Mouse (Mus musculus) brain, embryonic 14.5 days (tissue): ENCODE data around the gene Gng12. TPM values are rescaled to one million over a fixed set of nuclear protein-coding genes. Genes with fewer than 3 reads are reported as not detected.
"Not testable (repeated sequence)": the region's sequence is repeated elsewhere in the genome, so short reads cannot be mapped to it uniquely, and the experiment has no call there.

Experiments used
- DNase-seq: peaks from one replicate; pipeline ENCODE4 v3.0.0-alpha.2; 2011; ENCODE audit warnings: low read depth
- CTCF ChIP-seq: fragments of 200-500 bp; IDR thresholded peaks from 2 replicates; pipeline ENCODE4 v1.5.1; 2012; ENCODE audit warnings: inconsistent platforms, mild to moderate bottlenecking, moderate library complexity, borderline replicate concordance; ENCODE audit not compliant: insufficient read depth, insufficient read length; ENCODE audit errors: extremely low read depth
- POLR2A ChIP-seq: fragments of 200-500 bp; IDR thresholded peaks from 2 replicates; pipeline ENCODE4 v1.6.1; 2012; ENCODE audit warnings: mild to moderate bottlenecking, inconsistent platforms, borderline replicate concordance; ENCODE audit not compliant: poor library complexity, insufficient read depth, insufficient read length, severe bottlenecking; ENCODE audit errors: extremely low read depth
- polyA plus RNA-seq: library from polyadenylated mRNA; depleted of rRNA; stranded (reverse); fragments of >200 nt; gene quantifications from 2 replicates; pipeline ENCODE4 v1.2.3, GENCODE M21; 2012

Gene Gng12
- polyA plus RNA-seq, 1 experiment = 23.2 TPM

DNA sequence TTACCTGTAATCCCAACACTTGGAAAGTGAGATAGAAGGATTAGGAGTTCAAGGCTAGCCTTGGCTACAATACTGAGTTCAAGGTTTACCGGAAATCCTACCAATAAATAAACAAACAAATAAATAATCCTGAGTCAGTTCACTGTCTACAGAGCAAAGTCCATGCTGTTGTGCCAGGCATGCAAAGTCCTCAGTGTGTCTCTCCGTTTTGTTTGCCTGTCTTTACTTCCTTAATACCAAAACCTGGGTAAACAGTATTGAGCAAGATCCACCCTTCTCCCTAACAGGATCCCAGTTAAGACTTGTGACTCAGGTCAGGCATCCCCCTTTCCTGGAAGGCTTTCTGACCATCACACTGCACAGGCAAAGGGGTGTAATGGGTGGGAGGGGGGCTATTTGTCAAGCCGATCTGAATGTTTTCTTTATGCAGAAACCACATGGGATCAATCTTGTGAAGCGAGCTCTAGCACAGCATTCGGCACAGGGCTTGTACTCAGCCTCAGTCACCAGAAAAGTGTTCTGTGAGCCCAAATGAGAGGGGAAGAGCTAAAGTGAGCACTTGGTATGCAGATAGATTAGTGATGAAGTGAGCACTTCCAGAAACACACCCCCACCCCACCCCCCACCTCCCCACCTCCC lies 133.2 kb downstream of the Gng12 start:
- no peak for DNase-seq
- no peak for TF ChIP-seq CTCF
- no peak for TF ChIP-seq POLR2A

DNA sequence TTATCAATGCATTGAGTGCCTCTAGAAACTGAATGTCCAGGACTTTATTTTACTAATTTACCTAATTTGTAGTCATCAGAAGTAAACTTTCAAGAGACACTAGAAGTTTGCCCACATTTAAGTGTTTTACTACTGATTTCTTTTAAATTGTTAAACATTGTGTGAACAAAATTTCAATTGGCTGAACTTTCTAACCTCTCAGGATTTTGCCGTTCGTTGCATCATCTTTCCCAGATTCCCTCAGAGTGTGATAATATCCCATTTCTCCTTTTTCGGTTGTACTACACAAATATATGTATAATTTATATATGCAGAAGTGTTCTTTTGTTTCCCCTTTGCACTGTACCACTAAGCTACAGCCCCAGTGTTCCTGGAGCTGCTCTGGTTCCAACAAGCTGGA lies 133.8 kb downstream of the Gng12 start:
- DNase-seq = no peak
- TF ChIP-seq CTCF = no peak
- TF ChIP-seq POLR2A = no peak

DNA sequence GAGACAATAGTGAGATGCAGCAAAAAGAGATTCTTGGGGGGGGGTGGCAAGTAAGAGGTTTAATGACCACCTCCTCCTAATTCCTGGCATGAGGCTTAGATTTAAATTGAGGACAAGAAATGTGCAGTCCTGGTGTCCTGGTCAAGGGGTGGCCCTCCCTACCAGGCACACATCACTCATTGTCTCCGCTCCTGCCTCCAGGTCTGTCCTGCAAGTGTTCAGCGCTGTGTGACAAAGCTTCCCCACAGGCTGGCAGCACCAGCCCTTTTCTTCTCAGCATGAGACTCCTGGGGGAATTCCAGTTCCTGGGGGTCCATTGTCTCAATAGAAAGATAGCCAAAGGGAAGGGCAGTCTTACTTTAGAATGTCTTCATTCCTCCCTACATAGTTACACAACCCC lies 134.2 kb downstream of the Gng12 start:
- no peak for DNase-seq
- TF ChIP-seq POLR2A (no peak), CTCF (no peak)

DNA sequence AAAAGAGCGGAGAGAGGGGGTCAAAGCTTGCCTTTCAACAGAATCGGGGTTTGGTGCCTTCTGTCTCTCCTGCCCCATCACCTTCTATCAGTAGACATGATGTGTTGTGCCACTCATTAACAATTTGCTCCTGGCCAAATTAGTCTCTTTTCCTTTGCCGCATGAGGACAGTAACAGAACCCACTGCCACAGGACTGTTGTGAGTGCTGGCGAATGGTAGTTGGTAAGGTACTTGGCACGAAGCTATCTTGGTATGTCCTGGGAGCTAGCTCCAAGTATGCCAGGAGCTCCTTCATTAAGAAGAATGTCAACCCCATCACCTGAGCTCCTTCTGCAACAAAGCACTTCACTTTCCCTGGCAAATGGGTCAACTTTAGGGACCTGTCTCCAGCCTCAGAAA lies 134.6 kb downstream of the Gng12 start:
- DNase-seq = no peak
- TF ChIP-seq POLR2A (no peak), CTCF (no peak)

DNA sequence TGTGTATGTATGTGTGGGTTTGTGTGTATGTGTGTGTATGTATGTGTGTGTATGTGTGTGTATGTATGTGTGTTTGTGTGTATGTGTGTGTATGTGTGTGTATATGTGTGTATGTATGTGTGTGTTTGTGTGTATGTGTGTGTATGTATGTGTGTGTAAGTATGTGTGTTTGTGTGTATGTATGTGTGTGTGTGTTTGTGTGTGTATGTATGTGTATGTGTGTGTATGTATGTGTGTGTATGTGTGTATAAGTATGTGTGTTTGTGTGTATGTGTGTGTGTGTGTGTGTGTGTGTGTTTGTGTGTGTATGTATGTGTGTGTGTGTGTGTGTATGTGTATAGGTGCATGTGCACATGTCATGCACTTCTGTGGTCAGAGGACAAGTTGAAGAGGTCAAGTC lies 136.4 kb downstream of the Gng12 start:
- not testable (repeated sequence) for DNase-seq

DNA sequence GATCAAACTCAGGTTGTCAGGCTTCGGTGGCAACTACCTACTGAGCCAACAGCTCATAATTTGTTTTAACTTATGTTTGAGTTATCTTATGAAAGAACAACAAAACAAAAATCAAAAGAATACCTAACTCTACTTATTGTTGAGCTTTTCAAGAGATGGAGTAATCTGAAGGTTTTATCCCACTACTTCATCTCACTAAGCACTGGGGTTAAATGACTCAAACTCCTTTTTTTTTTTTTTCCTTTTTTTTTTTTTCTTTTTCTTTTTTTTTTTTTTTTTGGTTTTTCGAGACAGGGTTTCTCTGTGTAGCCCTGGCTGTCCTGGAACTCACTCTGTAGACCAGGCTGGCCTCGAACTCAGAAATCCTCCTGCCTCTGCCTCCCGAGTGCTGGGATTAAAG lies 136.8 kb downstream of the Gng12 start:
- DNase-seq = not testable (repeated sequence)

DNA sequence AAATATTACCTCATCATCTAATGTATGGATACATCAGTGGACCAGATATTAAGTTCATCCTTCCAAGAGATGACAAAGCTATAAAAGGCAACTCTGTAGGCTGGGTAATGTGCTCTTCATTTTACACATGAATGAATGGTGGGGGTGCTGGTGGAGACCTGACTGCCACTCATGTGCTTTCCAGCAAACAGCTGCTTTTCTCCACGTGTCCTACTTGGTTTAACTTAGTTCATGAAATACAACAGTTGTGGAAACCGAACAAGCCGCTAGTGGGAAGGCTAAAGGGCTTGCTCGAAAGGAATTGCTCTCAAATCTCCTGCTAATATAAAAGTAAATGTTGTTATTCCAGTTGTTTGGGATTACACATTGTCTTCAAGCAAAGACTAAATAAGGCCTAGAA lies 137.4 kb downstream of the Gng12 start:
- no peak for TF ChIP-seq POLR2A
- TF ChIP-seq CTCF = no peak
- DNase-seq = no peak

DNA sequence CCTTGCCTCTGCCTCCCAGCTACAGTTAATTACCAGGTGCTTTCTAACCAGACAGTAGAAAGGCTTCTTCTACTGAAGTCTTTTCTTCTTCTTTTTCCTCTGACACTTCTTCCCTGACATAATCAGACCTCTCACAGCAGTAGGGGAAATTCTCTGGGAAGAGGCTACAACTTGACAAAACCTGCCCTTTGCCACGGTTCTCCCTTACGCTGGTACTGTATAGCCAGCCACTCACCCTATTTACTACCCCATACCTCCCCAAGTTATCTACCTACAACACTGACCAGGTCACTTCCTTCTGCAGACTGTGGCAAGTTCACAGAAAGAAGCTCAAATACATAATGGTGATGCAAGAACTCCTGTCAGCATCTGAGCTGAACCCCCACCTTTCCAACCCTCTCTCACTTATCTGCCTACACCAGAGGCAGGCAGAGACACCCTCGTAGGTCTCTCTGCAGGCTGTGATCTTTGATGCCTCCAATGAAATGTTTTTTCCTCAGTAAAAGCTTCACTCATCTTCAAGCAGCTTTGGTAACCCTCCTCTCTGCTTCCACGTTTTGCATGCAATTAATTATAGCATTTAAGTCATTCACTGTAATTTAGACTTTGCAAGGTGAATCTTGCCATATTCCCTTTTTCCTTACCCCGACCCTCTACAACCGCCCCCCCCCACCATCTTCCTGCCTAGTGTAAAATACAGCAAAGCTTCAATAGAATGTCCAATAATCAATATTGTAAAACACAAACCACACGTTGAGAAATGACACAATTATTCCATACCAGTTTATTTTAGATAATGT lies 138.3 kb downstream of the Gng12 start:
- DNase-seq = no peak
- TF ChIP-seq CTCF = no peak
- TF ChIP-seq POLR2A = no peak

DNA sequence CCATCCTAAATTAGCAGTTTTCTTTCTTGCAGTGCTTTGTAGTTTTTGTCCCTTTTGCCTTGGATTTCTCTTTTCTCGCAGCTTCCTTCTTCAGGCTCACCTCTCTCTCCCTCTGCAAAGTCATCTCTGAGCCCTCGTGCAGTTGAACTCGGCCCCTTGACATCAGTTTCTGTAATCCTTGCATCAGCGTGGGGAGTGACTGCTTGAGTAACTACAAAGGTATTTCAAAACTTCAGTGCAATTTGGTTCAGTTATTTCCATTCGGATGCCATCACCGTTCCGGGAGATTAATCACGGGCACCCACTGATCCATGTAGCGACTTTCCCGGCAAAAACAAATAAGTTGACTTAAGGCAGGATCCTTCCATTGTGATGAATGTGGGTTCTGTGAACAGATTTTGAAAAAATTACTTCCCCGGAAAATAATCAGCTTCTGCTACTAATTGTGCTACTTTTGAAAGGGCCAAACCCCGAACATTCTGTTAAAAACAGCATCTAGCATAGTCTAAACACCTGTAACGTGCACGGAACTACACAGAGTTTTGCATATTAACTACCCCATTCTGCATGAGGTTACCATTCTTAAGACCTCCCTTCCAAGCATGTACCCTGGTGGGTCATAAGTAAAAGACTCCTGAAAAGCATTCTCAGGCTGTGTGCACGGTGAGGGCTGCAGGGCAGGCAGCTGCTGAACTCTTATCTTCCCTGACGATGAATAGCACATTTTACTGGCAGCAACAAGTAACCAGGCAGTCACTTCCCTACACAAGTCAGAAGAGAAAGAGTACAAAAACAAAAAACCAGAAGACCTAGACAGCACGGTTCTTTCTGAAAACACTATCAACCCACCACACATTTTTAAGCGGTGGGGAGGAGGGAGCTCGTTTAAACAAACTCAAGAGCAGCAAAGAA lies 139.4 kb downstream of the Gng12 start:
- TF ChIP-seq CTCF = no peak
- no peak for TF ChIP-seq POLR2A

DNA sequence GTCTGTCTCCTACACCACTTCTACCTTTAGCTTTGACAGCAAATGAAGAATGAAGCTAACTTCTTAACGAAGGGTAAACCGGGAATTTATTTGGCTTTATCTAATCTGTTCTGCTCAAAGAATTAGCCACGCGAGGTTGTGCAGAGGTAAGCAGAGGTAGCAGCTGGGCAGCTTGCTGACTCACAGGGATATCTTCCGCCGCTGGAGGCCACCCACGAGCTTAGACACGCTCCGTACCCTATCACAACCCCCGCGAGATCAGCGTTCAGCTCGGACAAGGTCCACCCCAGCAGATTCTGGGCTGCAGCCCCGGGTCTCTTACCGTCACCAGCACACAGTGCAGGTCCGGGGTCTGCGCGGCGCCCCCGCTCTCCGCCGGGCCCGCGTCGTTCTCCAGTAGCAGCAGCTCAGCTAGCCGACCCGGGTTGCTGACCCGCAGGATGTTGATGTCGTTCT lies 140.2 kb downstream of the Gng12 start:
- DNase-seq = peak; percentile 91
- 0 out of 2 replicates have a peak, but pooled peaks have one; percentile 22 for TF ChIP-seq POLR2A
- TF ChIP-seq CTCF = peak; percentile 57

More for the DNA sequence above, 139.4 kb downstream of the Gng12 start:
- DNase-seq = peak; percentile 37

DNA sequence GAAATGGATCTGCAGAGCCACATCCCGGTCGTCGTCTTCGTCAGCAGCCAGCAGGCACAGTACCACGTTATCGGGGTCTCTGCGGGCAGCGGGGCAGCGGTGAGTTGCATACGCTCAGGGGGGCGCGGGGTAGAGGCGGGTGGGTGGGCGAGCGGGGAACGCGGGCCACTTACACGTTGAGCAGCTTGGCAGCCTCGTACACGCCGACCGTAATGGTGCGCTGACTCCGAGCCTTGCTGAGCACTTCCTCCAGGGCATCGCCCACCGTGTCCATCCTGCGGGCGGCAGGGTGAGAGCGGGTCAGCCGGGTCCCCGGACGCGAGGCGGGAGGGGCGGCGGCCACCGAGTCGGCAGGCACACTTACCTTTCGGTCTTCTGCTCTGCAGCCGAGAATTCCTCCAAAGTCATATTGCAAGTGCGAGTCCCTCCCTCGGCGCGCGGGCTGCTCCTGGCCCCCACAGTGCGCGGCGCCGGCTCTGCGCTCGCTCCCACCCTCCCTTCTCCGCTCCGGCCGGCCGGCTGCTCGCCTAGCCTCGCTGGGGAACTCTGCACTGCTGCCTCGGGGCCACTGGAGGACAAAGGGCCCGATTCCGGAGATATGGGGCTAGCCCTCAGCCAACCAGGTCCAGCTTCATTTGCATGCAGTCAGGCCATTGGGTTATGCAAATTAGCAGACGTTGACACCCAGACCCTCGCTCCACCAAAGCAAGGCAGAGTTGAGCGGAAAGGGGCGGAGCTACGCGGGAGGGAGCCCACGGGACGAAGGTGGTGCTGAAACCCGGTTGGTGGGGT lies 140.8 kb downstream of the Gng12 start, which contains the start of gene Gadd45a:
Gadd45a (minus strand) TSS at position 621 of the 792 bp plus-strand sequence.
- peak; percentile 98 for DNase-seq
- no peak for TF ChIP-seq CTCF
- peak; percentile 80 for TF ChIP-seq POLR2A
